Mouse (Mus musculus): ENCODE measurements around the gene Olfr1178.

Gene Olfr1178

GRCm38 (mm10) chr2:88386762-88387161, at the start of gene Olfr1178:
Gene Olfr1178, plus strand, starts transcription at chr2:88387062.
- no peak for DNase-seq

GRCm38 (mm10) chr2:88346392-88346791, 40.5 kb upstream of the Olfr1178 start, which contains the start of gene Olfr1177-ps:
Gene Olfr1177-ps, minus strand, starts transcription at chr2:88346492.
- DNase-seq, result no peak

- DNase-seq, result no peak
Observed at GRCm38 (mm10) chr2:88356304-88356703, 30.6 kb upstream of the Olfr1178 start.

GRCm38 (mm10) chr2:88406353-88406752, 19.5 kb downstream of the Olfr1178 start, which contains the start of gene Olfr1179:
Gene Olfr1179, minus strand, starts transcription at chr2:88406453.
- no peak for DNase-seq

- DNase-seq, result no peak
Observed at GRCm38 (mm10) chr2:88419051-88419450, 32.2 kb downstream of the Olfr1178 start, which contains the start of gene Olfr1180. Gene Olfr1180, minus strand, starts transcription at chr2:88419151.

- DNase-seq, result no peak
Observed at GRCm38 (mm10) chr2:88426071-88426470, 39.2 kb downstream of the Olfr1178 start, which contains the start of gene Olfr1181. Gene Olfr1181, minus strand, starts transcription at chr2:88426171.

- no peak for DNase-seq
Observed at GRCm38 (mm10) chr2:88449031-88449430, 62.2 kb downstream of the Olfr1178 start, which contains the start of gene Gm13757. Gene Gm13757, minus strand, starts transcription at chr2:88449131.

Measured in cerebellum, adult 18-20 months (tissue).